Mouse (Mus musculus): ENCODE data around the gene Vars.
"Not testable (repeated sequence)": the region's sequence is repeated elsewhere in the genome, so short reads cannot be mapped to it uniquely, and the experiment has no call there.

Vars gene

GRCm38 (mm10) chr17:34972069-34972749 is 28.6 kb upstream of the Vars start, which contains the start of the genes Hspa1a and Hspa1l:
Hspa1a (minus strand) TSS chr17:34972156.
Hspa1l (plus strand) TSS chr17:34972703.
- peak; percentile 74 for DNase-seq (ENCODE audit: low spot score)

- no peak for DNase-seq (ENCODE audit: low spot score)
Observed at GRCm38 (mm10) chr17:34975581-34976492, 24.9 kb upstream of the Vars start.

- no peak for DNase-seq (ENCODE audit: low spot score)
Observed at GRCm38 (mm10) chr17:34977000-34977399, 23.8 kb upstream of the Vars start.

GRCm38 (mm10) chr17:34978239-34978638 is 22.5 kb upstream of the Vars start:
- DNase-seq (ENCODE audit: low spot score), result no peak

- no peak for DNase-seq (ENCODE audit: low spot score)
Observed at GRCm38 (mm10) chr17:34979631-34980030, 21.2 kb upstream of the Vars start.

GRCm38 (mm10) chr17:34980655-34981054 is 20.1 kb upstream of the Vars start:
- DNase-seq (ENCODE audit: low spot score), result no peak

- peak; percentile 93 for DNase-seq (ENCODE audit: low spot score)
Observed at GRCm38 (mm10) chr17:34981690-34982180, 19.1 kb upstream of the Vars start, which contains the start of gene Lsm2. Lsm2 (plus strand) TSS chr17:34981862.

- no peak for DNase-seq (ENCODE audit: low spot score)
Observed at GRCm38 (mm10) chr17:34982328-34982727, 18.5 kb upstream of the Vars start.

GRCm38 (mm10) chr17:34984218-34984617 is 16.6 kb upstream of the Vars start:
- DNase-seq (ENCODE audit: low spot score), result no peak

- DNase-seq (ENCODE audit: low spot score), result no peak
Observed at GRCm38 (mm10) chr17:34994751-34995150, 6.0 kb upstream of the Vars start.

GRCm38 (mm10) chr17:34995192-34995591 is 5.6 kb upstream of the Vars start:
- not testable (repeated sequence) for DNase-seq (ENCODE audit: low spot score)

- not testable (repeated sequence) for DNase-seq (ENCODE audit: low spot score)
Observed at GRCm38 (mm10) chr17:34995927-34996326, 4.9 kb upstream of the Vars start.

GRCm38 (mm10) chr17:34996411-34997141 is 4.2 kb upstream of the Vars start:
- DNase-seq (ENCODE audit: low spot score), result no peak

- DNase-seq (ENCODE audit: low spot score), result no peak
Observed at GRCm38 (mm10) chr17:34997142-34997483, 3.7 kb upstream of the Vars start.

- DNase-seq (ENCODE audit: low spot score), result no peak
Observed at GRCm38 (mm10) chr17:34998526-34999430, 2.0 kb upstream of the Vars start.

GRCm38 (mm10) chr17:34999871-35000716 is 693 bp upstream of the Vars start:
- DNase-seq (ENCODE audit: low spot score), result not testable (repeated sequence)

- DNase-seq (ENCODE audit: low spot score), result no peak
Observed at GRCm38 (mm10) chr17:35001452-35002152, 815 bp downstream of the Vars start.

GRCm38 (mm10) chr17:35002153-35002865 is 1.5 kb downstream of the Vars start:
- no peak for DNase-seq (ENCODE audit: low spot score)
